Mouse (Mus musculus): ENCODE results near the gene Xlr5a. TPM values are rescaled to one million over a fixed set of nuclear protein-coding genes. Genes with fewer than 3 reads are reported as not detected.

Xlr5a gene
- polyA plus RNA-seq (2017; shearing (Covaris generic)), result not detected

DNA sequence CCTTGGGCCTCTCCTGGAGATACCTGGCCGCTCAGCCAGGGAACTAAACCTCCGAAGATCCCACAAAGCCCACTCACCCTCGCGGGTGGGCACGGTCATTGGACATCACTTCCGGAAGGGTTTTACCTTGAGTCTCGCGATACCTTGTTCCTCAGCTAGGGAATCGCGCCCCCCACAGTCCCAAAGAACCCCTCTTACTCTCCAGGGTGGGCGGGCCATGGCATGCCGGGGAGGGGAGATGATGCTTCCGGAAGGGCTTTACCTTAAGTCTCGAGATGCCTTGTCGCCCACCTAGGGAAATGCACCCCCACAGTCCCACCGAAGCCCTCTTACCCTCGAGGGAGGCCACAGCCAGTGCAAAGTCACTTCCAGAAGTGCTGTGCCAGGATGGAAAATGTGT is at the start of gene Xlr5a, which contains the start of gene Xlr5c:
Xlr5a (minus strand) TSS at position 101 of the 400 bp plus-strand sequence.
Xlr5c (minus strand) TSS at position 101 of the 400 bp plus-strand sequence.

DNA sequence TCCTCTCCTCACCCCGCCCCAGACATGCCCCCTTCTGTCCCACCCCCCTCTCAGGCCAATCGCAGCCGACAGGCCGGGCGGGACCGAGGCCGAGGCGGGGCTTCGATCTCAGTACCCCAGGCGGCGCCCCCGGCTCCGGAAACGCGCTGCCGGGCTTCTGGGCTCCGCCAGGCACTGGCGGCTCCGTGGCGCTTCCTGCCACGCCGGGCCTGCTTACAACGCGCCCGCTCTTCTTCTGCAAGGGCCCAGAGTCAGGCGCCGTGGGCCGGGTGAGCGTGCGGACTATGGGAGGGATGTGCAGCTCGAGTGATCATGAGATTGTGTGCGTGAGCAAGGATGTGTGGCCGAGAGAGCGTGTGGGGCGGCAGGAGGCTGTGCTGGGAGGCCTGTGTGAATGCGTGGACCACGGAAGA is 49.7 kb upstream of the Xlr5a start, which contains the start of gene Zfp275:
Zfp275 (plus strand) TSS at position 139 of the 413 bp plus-strand sequence.

DNA sequence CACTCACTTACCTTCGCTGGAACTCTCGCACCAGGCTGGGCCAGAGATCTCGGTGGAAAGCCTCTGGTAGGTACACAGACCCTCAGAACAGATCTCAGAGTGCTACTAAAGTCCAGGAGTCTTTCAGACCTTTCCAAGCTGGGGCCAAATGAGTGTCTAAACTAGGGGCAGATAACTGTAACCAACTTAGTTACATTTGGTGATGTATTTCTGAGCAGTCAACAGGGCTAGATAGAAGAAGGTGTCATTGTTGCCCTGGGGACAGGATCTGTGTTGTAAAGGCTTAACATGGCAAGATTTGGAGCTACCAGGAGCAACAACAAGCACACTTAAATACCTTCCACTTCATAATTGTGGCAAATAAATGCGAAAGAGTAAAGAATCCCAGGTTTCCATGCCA is 44.0 kb upstream of the Xlr5a start, which contains the start of gene Gm45015:
Gm45015 (minus strand) TSS at position 101 of the 400 bp plus-strand sequence.

DNA sequence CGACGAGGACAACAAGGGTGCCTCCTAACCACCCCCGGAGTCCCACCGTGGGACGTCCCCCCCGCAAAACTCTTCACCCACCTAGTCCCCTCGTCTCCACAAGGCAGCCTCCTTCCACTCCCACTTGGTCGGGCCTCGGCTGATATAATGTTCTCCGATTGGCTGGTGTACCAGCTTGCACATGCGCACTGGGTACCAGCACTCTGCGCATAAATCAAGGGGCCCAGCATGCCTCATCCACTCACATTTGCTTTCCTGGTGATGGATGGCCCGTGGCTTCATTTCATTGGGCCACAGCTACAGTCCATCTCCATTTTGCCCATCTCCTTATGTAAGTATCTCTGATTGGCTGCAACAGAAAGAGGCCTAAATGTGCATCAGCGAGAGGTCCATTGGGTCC is 27.5 kb downstream of the Xlr5a start, which contains the start of gene Xlr3c:
Xlr3c (minus strand) TSS at position 121 of the 400 bp plus-strand sequence.

GRCm38 (mm10) chrX:73242821-73243325 is 49.9 kb downstream of the Xlr5a start, which contains the start of gene Xlr4c:
Gene Xlr4c, minus strand, starts transcription at chrX:73243130.

DNA sequence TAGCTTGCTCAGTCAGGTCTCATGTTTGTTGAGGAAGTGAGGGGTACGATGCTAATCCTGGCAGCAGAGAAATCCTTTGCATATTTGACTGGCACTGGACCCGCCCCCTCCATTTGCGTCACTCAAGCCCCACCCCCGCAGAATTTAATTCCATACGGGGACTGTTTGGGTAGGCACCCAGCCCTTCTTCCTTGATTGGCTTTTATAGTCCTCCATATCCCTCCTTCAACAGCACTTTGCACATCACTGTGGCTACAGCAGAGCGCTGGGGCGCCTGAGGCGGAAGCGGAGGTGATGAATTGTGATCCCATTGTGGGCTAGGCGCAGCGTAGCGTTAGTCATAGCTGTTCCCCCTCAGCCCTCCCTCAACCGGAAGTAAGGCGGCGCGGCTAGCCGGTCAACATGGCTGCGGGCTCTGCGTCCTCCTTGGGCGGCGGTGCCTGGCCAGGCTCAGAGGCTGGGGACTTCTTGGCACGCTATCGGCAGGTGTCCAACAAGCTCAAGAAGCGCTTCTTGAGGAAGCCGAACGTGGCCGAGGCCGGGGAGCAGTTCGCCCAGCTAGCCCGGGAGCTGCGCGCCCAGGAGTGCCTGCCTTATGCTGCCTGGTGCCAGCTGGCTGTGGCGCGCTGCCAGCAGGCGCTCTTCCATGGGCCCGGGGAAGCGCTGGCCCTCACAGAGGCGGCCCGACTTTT is 64.7 kb downstream of the Xlr5a start, which contains the start of gene F8a:
F8a (plus strand) TSS at position 378 of the 692 bp plus-strand sequence.

GRCm38 (mm10) chrX:73213819-73214564 is 78.8 kb downstream of the Xlr5a start, which contains the start of gene Xlr4b:
Gene Xlr4b, plus strand, starts transcription at chrX:73214333.

DNA sequence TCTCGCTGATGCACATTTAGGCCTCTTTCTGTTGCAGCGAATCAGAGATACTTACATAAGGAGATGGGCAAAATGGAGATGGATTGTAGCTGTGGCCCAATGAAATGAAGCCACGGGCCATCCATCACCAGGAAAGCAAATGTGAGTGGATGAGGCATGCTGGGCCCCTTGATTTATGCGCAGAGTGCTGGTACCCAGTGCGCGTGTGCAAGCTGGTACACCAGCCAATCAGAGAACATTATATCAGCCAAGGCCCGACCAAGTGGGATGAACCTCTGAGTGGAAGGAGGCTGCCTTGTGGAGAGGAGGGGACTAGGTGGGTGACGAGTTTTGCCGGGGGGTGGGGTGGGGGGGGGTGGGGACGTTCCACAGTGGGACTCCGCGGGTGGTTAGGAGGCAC is 100.8 kb downstream of the Xlr5a start, which contains the start of gene Xlr3b:
Xlr3b (plus strand) TSS at position 274 of the 400 bp plus-strand sequence.

GRCm38 (mm10) chrX:73176889-73177288 is 115.9 kb downstream of the Xlr5a start, which contains the start of gene Spin2d:
Gene Spin2d, minus strand, starts transcription at chrX:73176989.

DNA sequence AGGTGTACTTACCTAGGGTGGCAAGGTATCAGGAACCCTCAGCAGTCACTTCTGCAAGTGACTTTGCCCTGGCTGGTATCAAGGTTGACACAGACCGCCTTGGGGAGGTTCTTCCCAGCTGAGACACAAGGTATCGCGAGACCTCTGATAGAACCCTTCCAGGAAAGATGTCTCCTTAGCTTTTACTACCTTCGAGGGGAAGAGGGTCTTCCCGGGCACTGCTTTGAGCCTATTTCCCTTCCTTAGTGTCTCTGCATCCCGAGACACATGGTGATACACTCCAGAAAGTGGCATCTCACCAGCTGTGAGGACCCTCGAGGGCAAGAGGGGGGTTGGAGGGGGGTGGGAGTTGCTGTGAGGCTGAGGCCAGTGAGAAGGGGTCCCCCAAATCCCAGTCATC is 143.4 kb downstream of the Xlr5a start, which contains the start of gene DXBay18:
DXBay18 (minus strand) TSS at position 101 of the 400 bp plus-strand sequence.

DNA sequence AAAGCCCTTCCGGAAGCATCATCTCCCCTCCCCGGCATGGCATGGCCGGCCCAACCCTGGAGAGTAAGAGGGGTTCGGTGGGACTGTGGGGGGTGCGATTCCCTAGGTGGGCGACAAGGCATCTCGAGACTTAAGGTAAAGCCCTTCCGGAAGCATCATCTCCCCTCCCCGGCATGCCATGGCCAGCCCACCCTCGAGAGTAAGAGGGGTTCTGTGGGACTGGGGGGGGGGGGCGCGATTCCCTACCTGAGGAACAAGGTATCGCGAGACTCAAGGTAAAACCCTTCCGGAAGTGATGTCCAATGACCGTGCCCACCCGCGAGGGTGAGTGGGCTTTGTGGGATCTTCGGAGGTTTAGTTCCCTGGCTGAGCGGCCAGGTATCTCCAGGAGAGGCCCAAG is 144.3 kb downstream of the Xlr5a start, which contains the start of gene Xlr5b:
Xlr5b (plus strand) TSS at position 301 of the 400 bp plus-strand sequence.

GRCm38 (mm10) chrX:73116747-73117146 is 176.0 kb downstream of the Xlr5a start, which contains the start of gene Gm14685:
Gene Gm14685, plus strand, starts transcription at chrX:73117047.

DNA sequence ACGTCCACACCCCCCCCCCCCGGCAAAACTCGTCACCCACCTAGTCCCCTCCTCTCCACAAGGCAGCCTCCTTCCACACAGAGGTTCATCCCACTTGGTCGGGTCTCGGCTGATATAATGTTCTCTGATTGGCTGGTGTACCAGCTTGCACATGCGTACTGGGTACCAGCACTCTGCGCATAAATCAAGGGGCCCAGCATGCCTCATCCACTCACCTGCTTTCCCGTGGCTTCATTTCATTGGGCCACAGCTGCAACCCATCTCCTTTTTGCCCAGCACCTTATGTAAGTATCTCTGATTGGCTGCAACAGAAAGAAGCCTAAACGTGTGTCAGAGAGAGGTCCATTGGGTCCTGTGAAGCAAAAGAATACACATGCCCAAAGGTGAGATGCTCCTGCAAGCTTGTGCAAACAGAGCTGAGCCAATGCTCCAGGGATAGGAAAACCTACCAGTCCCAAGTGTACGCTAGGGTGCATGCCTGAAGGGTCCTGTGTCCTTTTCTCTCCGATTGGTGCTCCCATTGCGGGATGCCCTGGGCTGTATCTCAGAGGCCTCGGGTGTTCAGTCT is 195.8 kb downstream of the Xlr5a start, which contains the start of gene Xlr3a:
Xlr3a (minus strand) TSS at position 155 of the 568 bp plus-strand sequence.

GRCm38 (mm10) chrX:73082267-73083055 is 210.3 kb downstream of the Xlr5a start, which contains the start of gene Xlr4a:
Gene Xlr4a, minus strand, starts transcription at chrX:73082478.

DNA sequence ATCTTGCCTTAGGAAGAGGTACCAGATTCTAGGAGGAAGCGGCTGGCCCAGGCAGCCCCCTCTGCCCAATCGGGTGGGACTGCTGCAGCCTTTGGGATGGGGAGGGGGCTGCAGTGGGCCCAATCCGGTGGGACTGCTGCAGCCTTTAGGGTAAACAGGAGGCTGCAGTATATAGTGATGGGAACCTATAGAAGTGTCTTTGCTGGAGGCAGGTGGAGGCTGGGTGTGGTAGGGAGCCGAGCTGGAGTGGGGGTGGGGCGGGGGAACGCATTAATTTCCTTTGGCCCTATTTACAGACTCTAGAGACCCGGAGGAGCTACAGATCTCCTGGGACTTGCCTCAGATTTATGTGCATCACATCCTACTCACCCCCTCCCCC is 228.4 kb downstream of the Xlr5a start, which contains the start of gene Pnma3:
Pnma3 (plus strand) TSS at position 373 of the 379 bp plus-strand sequence.

Other genes with a start within 250 kb of the Xlr5a start
- not detected for gene Pnma3, start 228.2 kb downstream of the Xlr5a start, polyA plus RNA-seq (2017; shearing (Covaris generic))
- gene Xlr4a, start 210.5 kb downstream of the Xlr5a start, polyA plus RNA-seq (2017; shearing (Covaris generic)), result 57.4 TPM
- 1.7 TPM for gene Xlr3a, start 195.9 kb downstream of the Xlr5a start, polyA plus RNA-seq (2017; shearing (Covaris generic))
- gene Gm14685, start 175.9 kb downstream of the Xlr5a start, polyA plus RNA-seq (2017; shearing (Covaris generic)), result 0.17 TPM
- not detected for gene Xlr5b, start 144.2 kb downstream of the Xlr5a start, polyA plus RNA-seq (2017; shearing (Covaris generic))
- gene DXBay18, start 143.5 kb downstream of the Xlr5a start, polyA plus RNA-seq (2017; shearing (Covaris generic)), result not detected
- not detected for gene Spin2d, start 116.0 kb downstream of the Xlr5a start, polyA plus RNA-seq (2017; shearing (Covaris generic))
- gene Xlr3b, start 100.8 kb downstream of the Xlr5a start, polyA plus RNA-seq (2017; shearing (Covaris generic)), result 29.1 TPM
- gene Xlr4b, start 78.6 kb downstream of the Xlr5a start, polyA plus RNA-seq (2017; shearing (Covaris generic)), result 116 TPM
- 21.3 TPM for gene F8a, start 64.7 kb downstream of the Xlr5a start, polyA plus RNA-seq (2017; shearing (Covaris generic))
- 66.4 TPM for gene Xlr4c, start 49.8 kb downstream of the Xlr5a start, polyA plus RNA-seq (2017; shearing (Covaris generic))
- gene Xlr3c, start 27.6 kb downstream of the Xlr5a start, polyA plus RNA-seq (2017; shearing (Covaris generic)), result not detected
- not detected for gene Xlr5c, start within 50 bp of the Xlr5a start, polyA plus RNA-seq (2017; shearing (Covaris generic))
- not detected for gene Gm45015, start 43.9 kb upstream of the Xlr5a start, polyA plus RNA-seq (2017; shearing (Covaris generic))
- gene Zfp275, start 49.6 kb upstream of the Xlr5a start, polyA plus RNA-seq (2017; shearing (Covaris generic)), result 10.5 TPM
- gene Gm18336, start 105.8 kb upstream of the Xlr5a start, polyA plus RNA-seq (2017; shearing (Covaris generic)), result not detected
- gene Zfp92, start 118.1 kb upstream of the Xlr5a start, polyA plus RNA-seq (2017; shearing (Covaris generic)), result not detected
- not detected for gene Trex2, start 142.4 kb upstream of the Xlr5a start, polyA plus RNA-seq (2017; shearing (Covaris generic))
- gene Haus7, start 166.1 kb upstream of the Xlr5a start, polyA plus RNA-seq (2017; shearing (Covaris generic)), result 31.1 TPM
- not detected for gene Bgn, start 190.6 kb upstream of the Xlr5a start, polyA plus RNA-seq (2017; shearing (Covaris generic))
- not detected for gene Atp2b3, start 210.1 kb upstream of the Xlr5a start, polyA plus RNA-seq (2017; shearing (Covaris generic))

Data from naive thymus-derived CD4-positive, alpha-beta T cell, adult 5 months (primary cell).